Mouse (Mus musculus): ENCODE data around the gene Pilra. TPM values are rescaled to one million over a fixed set of nuclear protein-coding genes. Genes with fewer than 3 reads are reported as not detected.

Pilra gene
- polyA plus RNA-seq, 1 experiment from 2014 or later, result 0.51 TPM

GRCm38 (mm10) chr5:137778635-137779034 lies 57.4 kb downstream of the Pilra start, which contains the start of gene Ppp1r35:
Gene Ppp1r35, plus strand, starts transcription at chr5:137778849.
- H3K4me1 ChIP-seq (ENCODE audit: control insufficient read depth, insufficient read depth, low read length), result peaks cover 15% of the 10 kb centered on the region
- under 1% methylated on average over 31 of the region's 31 CpGs for WGBS

GRCm38 (mm10) chr5:137777267-137777845 lies 58.7 kb downstream of the Pilra start:
- WGBS, result 88% methylated on average over 7 of the region's 7 CpGs
- H3K9me3 ChIP-seq (ENCODE audit: control insufficient read depth, low read length), result no peaks in the 10 kb centered on the region
- DNase-seq (no peak), ATAC-seq (ENCODE audit: low FRiP score, low TSS enrichment) (no peak)
- 0 out of 2 replicates have a peak overlapping the region, but pooled peaks have one; percentile 88 for H3K27ac ChIP-seq (replicated peaks; ENCODE audit: low read depth, low read length)
- no peaks in the 10 kb centered on the region for H3K27me3 ChIP-seq (ENCODE audit: control insufficient read depth, insufficient read depth, low read length)
- H3K4me2 ChIP-seq (ENCODE audit: low read length), result no peak overlapping the region
- no peak overlapping the region for H3K9ac ChIP-seq (replicated peaks; ENCODE audit: low read length)
- H3K36me3 ChIP-seq (ENCODE audit: control insufficient read depth, insufficient read depth, low read length), result peaks cover 24% of the 10 kb centered on the region
- no peak overlapping the region for H3K4me3 ChIP-seq (replicated peaks; ENCODE audit: low read depth, low read length)
- H3K4me1 ChIP-seq (ENCODE audit: control insufficient read depth, insufficient read depth, low read length), result peaks cover 9% of the 10 kb centered on the region; the same call in 1 of the 2 replicates

More at GRCm38 (mm10) chr5:137778635-137779034, 57.4 kb downstream of the Pilra start, which contains the start of gene Ppp1r35:
- ATAC-seq (ENCODE audit: low FRiP score, low TSS enrichment) (peak; percentile 94), DNase-seq (peak; percentile 99)
- no peaks in the 10 kb centered on the region for H3K9me3 ChIP-seq (ENCODE audit: control insufficient read depth, low read length)
- peak within 1 kb of the TSS; percentile 91 for H3K4me3 ChIP-seq (replicated peaks; ENCODE audit: low read depth, low read length)
- peak within 1 kb of the TSS; percentile 91 for H3K9ac ChIP-seq (replicated peaks; ENCODE audit: low read length)
- peaks cover 37% of the 10 kb centered on the region for H3K36me3 ChIP-seq (ENCODE audit: control insufficient read depth, insufficient read depth, low read length)
- peak within 1 kb of the TSS; percentile 90 for H3K27ac ChIP-seq (replicated peaks; ENCODE audit: low read depth, low read length)
- H3K27me3 ChIP-seq (ENCODE audit: control insufficient read depth, insufficient read depth, low read length), result no peaks in the 10 kb centered on the region
- peak within 1 kb of the TSS; percentile 94 for H3K4me2 ChIP-seq (ENCODE audit: low read length)

GRCm38 (mm10) chr5:137776408-137776918 lies 59.6 kb downstream of the Pilra start:
- Histone ChIP-seq H3K27me3 (ENCODE audit: control insufficient read depth, insufficient read depth, low read length) (no peaks in the 10 kb centered on the region), H3K9ac (replicated peaks; ENCODE audit: low read length) (0 out of 2 replicates have a peak overlapping the region, but pooled peaks have one; percentile 9), H3K4me2 (ENCODE audit: low read length) (no peak overlapping the region), H3K4me1 (ENCODE audit: control insufficient read depth, insufficient read depth, low read length) (peaks cover 9% of the 10 kb centered on the region; the same call in 1 of the 2 replicates), H3K4me3 (replicated peaks; ENCODE audit: low read depth, low read length) (no peak overlapping the region), H3K36me3 (ENCODE audit: control insufficient read depth, insufficient read depth, low read length) (peaks cover 15% of the 10 kb centered on the region), H3K9me3 (ENCODE audit: control insufficient read depth, low read length) (no peaks in the 10 kb centered on the region), H3K27ac (replicated peaks; ENCODE audit: low read depth, low read length) (no peak overlapping the region)
- 54% methylated on average over 5 of the region's 5 CpGs for WGBS
- ATAC-seq (ENCODE audit: low FRiP score, low TSS enrichment) (no peak), DNase-seq (no peak)

- ATAC-seq (ENCODE audit: low FRiP score, low TSS enrichment) (no peak), DNase-seq (no peak)
- H3K9ac ChIP-seq (replicated peaks; ENCODE audit: low read length), result 0 out of 2 replicates have a peak overlapping the region, but pooled peaks have one; percentile 9
- H3K4me2 ChIP-seq (ENCODE audit: low read length), result no peak overlapping the region
- no peak overlapping the region for H3K4me3 ChIP-seq (replicated peaks; ENCODE audit: low read depth, low read length)
- no peaks in the 10 kb centered on the region for H3K9me3 ChIP-seq (ENCODE audit: control insufficient read depth, low read length)
- 91% methylated on average over 2 of the region's 2 CpGs for WGBS
- peaks cover 9% of the 10 kb centered on the region; the same call in 1 of the 2 replicates for H3K4me1 ChIP-seq (ENCODE audit: control insufficient read depth, insufficient read depth, low read length)
- H3K27me3 ChIP-seq (ENCODE audit: control insufficient read depth, insufficient read depth, low read length), result no peaks in the 10 kb centered on the region
- H3K27ac ChIP-seq (replicated peaks; ENCODE audit: low read depth, low read length), result no peak overlapping the region
- H3K36me3 ChIP-seq (ENCODE audit: control insufficient read depth, insufficient read depth, low read length), result peaks cover 9% of the 10 kb centered on the region
Measured at GRCm38 (mm10) chr5:137775587-137776290, 60.3 kb downstream of the Pilra start.

GRCm38 (mm10) chr5:137772755-137773154 lies 63.3 kb downstream of the Pilra start:
- Histone ChIP-seq H3K4me3 (replicated peaks; ENCODE audit: low read depth, low read length) (no peak overlapping the region), H3K27me3 (ENCODE audit: control insufficient read depth, insufficient read depth, low read length) (no peaks in the 10 kb centered on the region), H3K27ac (replicated peaks; ENCODE audit: low read depth, low read length) (no peak overlapping the region), H3K4me2 (ENCODE audit: low read length) (no peak overlapping the region), H3K36me3 (ENCODE audit: control insufficient read depth, insufficient read depth, low read length) (no peaks in the 10 kb centered on the region), H3K9ac (replicated peaks; ENCODE audit: low read length) (no peak overlapping the region), H3K9me3 (ENCODE audit: control insufficient read depth, low read length) (no peaks in the 10 kb centered on the region), H3K4me1 (ENCODE audit: control insufficient read depth, insufficient read depth, low read length) (peaks cover 5% of the 10 kb centered on the region; the same call in 1 of the 2 replicates)
- ATAC-seq (ENCODE audit: low FRiP score, low TSS enrichment) (no peak), DNase-seq (no peak)

Other genes with a start within 250 kb of the Pilra start
- gene Mospd3, start 235.2 kb downstream of the Pilra start, polyA plus RNA-seq (2014; fragmentation: Nextera tagmentation; extraction: Ambion mirVana), result 67.2 and 83.9 TPM in 2 replicates
- gene Pcolce, start 222.5 kb downstream of the Pilra start, polyA plus RNA-seq (2014; fragmentation: Nextera tagmentation; extraction: Ambion mirVana), result 3.0 and 11.7 TPM in 2 replicates
- 0.09 and 0.18 TPM in 2 replicates for gene Fbxo24, start 207.3 kb downstream of the Pilra start, polyA plus RNA-seq (2014; fragmentation: Nextera tagmentation; extraction: Ambion mirVana)
- gene Lrch4, start 207.2 kb downstream of the Pilra start, polyA plus RNA-seq (2014; fragmentation: Nextera tagmentation; extraction: Ambion mirVana), result 18.1 and 21.9 TPM in 2 replicates
- gene Gm20605, start 207.1 kb downstream of the Pilra start, polyA plus RNA-seq (2014; fragmentation: Nextera tagmentation; extraction: Ambion mirVana), result 4.4 and 6.0 TPM in 2 replicates
- gene Sap25, start 194.9 kb downstream of the Pilra start, polyA plus RNA-seq (2014; fragmentation: Nextera tagmentation; extraction: Ambion mirVana), result 4.1 and 5.6 TPM in 2 replicates
- gene Irs3, start 190.6 kb downstream of the Pilra start, polyA plus RNA-seq (2014; fragmentation: Nextera tagmentation; extraction: Ambion mirVana), result not detected in 2 replicates
- gene Agfg2, start 151.6 kb downstream of the Pilra start, polyA plus RNA-seq (2014; fragmentation: Nextera tagmentation; extraction: Ambion mirVana), result 10.3 and 12.8 TPM in 2 replicates
- gene Nyap1, start 94.7 kb downstream of the Pilra start, polyA plus RNA-seq (2014; fragmentation: Nextera tagmentation; extraction: Ambion mirVana), result 16.2 and 28.8 TPM in 2 replicates
- gene Tsc22d4, start 90.6 kb downstream of the Pilra start, polyA plus RNA-seq (2014; fragmentation: Nextera tagmentation; extraction: Ambion mirVana), result 42.1 and 47.0 TPM in 2 replicates
- 53.4 and 58.6 TPM in 2 replicates for gene Ppp1r35, start 57.4 kb downstream of the Pilra start, polyA plus RNA-seq (2014; fragmentation: Nextera tagmentation; extraction: Ambion mirVana)
- 11.3 and 14.4 TPM in 2 replicates for gene Mepce, start 48.6 kb downstream of the Pilra start, polyA plus RNA-seq (2014; fragmentation: Nextera tagmentation; extraction: Ambion mirVana)
- 5.6 and 8.2 TPM in 2 replicates for gene Zcwpw1, start 48.5 kb downstream of the Pilra start, polyA plus RNA-seq (2014; fragmentation: Nextera tagmentation; extraction: Ambion mirVana)
- not detected in 2 replicates for gene Pilrb1, start 21.8 kb upstream of the Pilra start, polyA plus RNA-seq (2014; fragmentation: Nextera tagmentation; extraction: Ambion mirVana)
- gene Pilrb2, start 35.5 kb upstream of the Pilra start, polyA plus RNA-seq (2014; fragmentation: Nextera tagmentation; extraction: Ambion mirVana), result 0.57 TPM in 1 of 2 replicates, not detected in the other
- gene Cyp3a13, start 85.3 kb upstream of the Pilra start, polyA plus RNA-seq (2014; fragmentation: Nextera tagmentation; extraction: Ambion mirVana), result not detected in 2 replicates
- 0.13 and 0.43 TPM in 2 replicates for gene Gjc3, start 126.8 kb upstream of the Pilra start, polyA plus RNA-seq (2014; fragmentation: Nextera tagmentation; extraction: Ambion mirVana)
- not detected in 2 replicates for gene Azgp1, start 145.2 kb upstream of the Pilra start, polyA plus RNA-seq (2014; fragmentation: Nextera tagmentation; extraction: Ambion mirVana)
- gene Smok3a, start 185.0 kb upstream of the Pilra start, polyA plus RNA-seq (2014; fragmentation: Nextera tagmentation; extraction: Ambion mirVana), result not detected in 2 replicates
- not detected in 2 replicates for gene Smok3b, start 185.1 kb upstream of the Pilra start, polyA plus RNA-seq (2014; fragmentation: Nextera tagmentation; extraction: Ambion mirVana)
- not detected in 2 replicates for gene Smok3c, start 216.9 kb upstream of the Pilra start, polyA plus RNA-seq (2014; fragmentation: Nextera tagmentation; extraction: Ambion mirVana)
- 28.8 and 42.3 TPM in 2 replicates for gene Zkscan1, start 248.8 kb upstream of the Pilra start, polyA plus RNA-seq (2014; fragmentation: Nextera tagmentation; extraction: Ambion mirVana)